Mouse (Mus musculus) megakaryocyte progenitor cell, adult 5-6 weeks (primary cell): ENCODE measurements at regions not wholly inside any gene's neighbourhood (a gene's known extent, or its start where the extent isn't known, plus 50 kb on each side); places are given as distances from the start of the nearest gene placed in this dataset.

ENCODE experiments used
- ATAC-seq: replicated peaks from 2 replicates; pipeline ENCODE4 v1.8.0; 2016; ENCODE audit warnings: mild to moderate bottlenecking, moderate TSS enrichment, inconsistent platforms; ENCODE audit not compliant: poor library complexity

- no peak for ATAC-seq
Measured at GRCm38 (mm10) chr1:184257356-184257755, 223.3 kb upstream of the 1700056E22Rik start.

GRCm38 (mm10) chr1:184254951-184255350 lies 220.8 kb upstream of the 1700056E22Rik start:
- no peak for ATAC-seq

GRCm38 (mm10) chr1:184244730-184245488 lies 210.8 kb upstream of the 1700056E22Rik start:
- ATAC-seq = no peak

GRCm38 (mm10) chr1:184244296-184244695 lies 210.2 kb upstream of the 1700056E22Rik start:
- ATAC-seq = no peak

GRCm38 (mm10) chr1:184241846-184242245 lies 207.7 kb upstream of the 1700056E22Rik start:
- ATAC-seq = no peak

- ATAC-seq = peak; percentile 91
Measured at GRCm38 (mm10) chr1:184235131-184235983, 201.3 kb upstream of the 1700056E22Rik start.

- ATAC-seq = no peak
Measured at GRCm38 (mm10) chr1:184234320-184234988, 200.4 kb upstream of the 1700056E22Rik start.

- no peak for ATAC-seq
Measured at GRCm38 (mm10) chr1:184233741-184234255, 199.7 kb upstream of the 1700056E22Rik start.

GRCm38 (mm10) chr1:184222326-184222725 lies 188.2 kb upstream of the 1700056E22Rik start:
- no peak for ATAC-seq

- ATAC-seq = no peak
Measured at GRCm38 (mm10) chr1:184221792-184222191, 187.7 kb upstream of the 1700056E22Rik start.

GRCm38 (mm10) chr1:184197272-184197671 lies 163.2 kb upstream of the 1700056E22Rik start:
- no peak for ATAC-seq

- no peak for ATAC-seq
Measured at GRCm38 (mm10) chr1:184191325-184191724, 157.2 kb upstream of the 1700056E22Rik start.

GRCm38 (mm10) chr1:184187582-184187981 lies 153.5 kb upstream of the 1700056E22Rik start:
- no peak for ATAC-seq

- ATAC-seq = no peak
Measured at GRCm38 (mm10) chr1:184182163-184182562, 148.1 kb upstream of the 1700056E22Rik start.

- ATAC-seq = peak; percentile 79
Measured at GRCm38 (mm10) chr1:184174416-184174815, 140.3 kb upstream of the 1700056E22Rik start.

GRCm38 (mm10) chr1:184173739-184174138 lies 139.6 kb upstream of the 1700056E22Rik start:
- peak; percentile 49 for ATAC-seq

GRCm38 (mm10) chr1:184172986-184173385 lies 138.9 kb upstream of the 1700056E22Rik start:
- ATAC-seq = no peak

- no peak for ATAC-seq
Measured at GRCm38 (mm10) chr1:184171601-184172000, 137.5 kb upstream of the 1700056E22Rik start.

- ATAC-seq = no peak
Measured at GRCm38 (mm10) chr1:184170926-184171325, 136.8 kb upstream of the 1700056E22Rik start.

- no peak for ATAC-seq
Measured at GRCm38 (mm10) chr1:184169967-184170366, 135.9 kb upstream of the 1700056E22Rik start.
